Mouse (Mus musculus) monocyte, adult 2 months (primary cell): ENCODE data around the gene Scrn2.
A peak's percentile ranks its signal among the peaks of the same experiment; 100 is the strongest.

Experiments used
- DNase-seq, 2 experiments: peaks; one replicate each; pipeline ENCODE4 v3.0.0; 2022; ENCODE audit warnings: low spot score in 2 of 2, low read depth in 1 of 2

The Scrn2 gene

GRCm38 (mm10) chr11:97017696-97018582 lies 11.8 kb upstream of the Scrn2 start:
- no peak for DNase-seq

GRCm38 (mm10) chr11:97018583-97019344 lies 11.0 kb upstream of the Scrn2 start:
- DNase-seq: no peak

- no peak for DNase-seq
These were observed 10.4 kb upstream of the Scrn2 start for GRCm38 (mm10) chr11:97019345-97019708.

GRCm38 (mm10) chr11:97021121-97021765 lies 8.5 kb upstream of the Scrn2 start:
- no peak for DNase-seq

- DNase-seq: peak; percentile 22 to 59
These were observed 7.8 kb upstream of the Scrn2 start for GRCm38 (mm10) chr11:97021873-97022484.

GRCm38 (mm10) chr11:97024977-97025376 lies 4.8 kb upstream of the Scrn2 start:
- no peak for DNase-seq

GRCm38 (mm10) chr11:97025721-97026344 lies 3.9 kb upstream of the Scrn2 start:
- peak; percentile 72 to 79 for DNase-seq

- DNase-seq: no peak
These were observed 688 bp downstream of the Scrn2 start for GRCm38 (mm10) chr11:97030426-97030825.

- no peak for DNase-seq
These were observed 2.2 kb downstream of the Scrn2 start for GRCm38 (mm10) chr11:97031977-97032376.

- no peak for DNase-seq
These were observed 2.8 kb downstream of the Scrn2 start for GRCm38 (mm10) chr11:97032499-97032898.

GRCm38 (mm10) chr11:97033781-97034180 lies 4.0 kb downstream of the Scrn2 start:
- no peak for DNase-seq

GRCm38 (mm10) chr11:97036141-97036540 lies 6.4 kb downstream of the Scrn2 start:
- DNase-seq: no peak

GRCm38 (mm10) chr11:97038881-97039280 lies 9.1 kb downstream of the Scrn2 start:
- no peak for DNase-seq

- no peak for DNase-seq
These were observed 10.7 kb downstream of the Scrn2 start for GRCm38 (mm10) chr11:97040301-97041021.

- DNase-seq: peak; percentile 45 to 71
These were observed 11.5 kb downstream of the Scrn2 start, which contains the start of the genes Lrrc46 and Mrpl10 for GRCm38 (mm10) chr11:97041022-97041899. Gene Lrrc46, minus strand, starts transcription at chr11:97041407. Gene Mrpl10, plus strand, starts transcription at chr11:97041560.

GRCm38 (mm10) chr11:97044902-97045301 lies 15.2 kb downstream of the Scrn2 start:
- no peak for DNase-seq

- no peak for DNase-seq
These were observed 16.1 kb downstream of the Scrn2 start for GRCm38 (mm10) chr11:97045861-97046260.

GRCm38 (mm10) chr11:97048090-97048650 lies 18.4 kb downstream of the Scrn2 start:
- no peak for DNase-seq
